Mouse (Mus musculus) kidney, embryonic 15.5 days (tissue): ENCODE data around the gene Filip1l. TPM values are rescaled to one million over a fixed set of nuclear protein-coding genes. Genes with fewer than 3 reads are reported as not detected.

Experiments
- ATAC-seq: fragments of 200-750 bp; cut with Nextera tagmentation; replicated peaks from 2 replicates; pipeline ENCODE4 v1.8.0; 2017; ENCODE audit warnings: moderate TSS enrichment; ENCODE audit not compliant: low FRiP score
- H3K27ac ChIP-seq: fragments of 300-500 bp; sonication (generic); 2 replicates; pipeline ENCODE4 v1.5.1; 2015; ENCODE audit warnings: mild to moderate bottlenecking, inconsistent platforms
- H3K27me3 ChIP-seq: fragments of 300-500 bp; sonication (generic); 2 replicates; pipeline ENCODE4 v1.6.1; 2015; ENCODE audit warnings: inconsistent platforms
- H3K36me3 ChIP-seq: fragments of 300-500 bp; sonication (generic); 2 replicates; pipeline ENCODE4 v1.6.1; 2015; ENCODE audit warnings: inconsistent platforms
- H3K4me1 ChIP-seq: fragments of 300-500 bp; sonication (generic); 2 replicates; pipeline ENCODE4 v1.6.1; 2015; ENCODE audit warnings: inconsistent platforms
- H3K4me2 ChIP-seq: fragments of 300-500 bp; sonication (generic); 2 replicates; pipeline ENCODE4 v1.6.1; 2015; ENCODE audit warnings: moderate library complexity, mild to moderate bottlenecking, inconsistent platforms
- H3K4me3 ChIP-seq: fragments of 300-500 bp; sonication (generic); replicated peaks from 2 replicates; pipeline ENCODE4 v1.5.1; 2015; ENCODE audit warnings: mild to moderate bottlenecking, inconsistent platforms
- H3K9ac ChIP-seq: fragments of 300-500 bp; sonication (generic); 2 replicates; pipeline ENCODE4 v1.6.1; 2015; ENCODE audit warnings: mild to moderate bottlenecking, inconsistent platforms
- H3K9me3 ChIP-seq: fragments of 300-500 bp; sonication (generic); replicated peaks from 2 replicates; pipeline ENCODE4 v1.6.1; 2016; ENCODE audit warnings: inconsistent platforms
- WGBS: fragments of 180-500 bp; shearing (Covaris S2); methylation state at CpG from one replicate; pipeline ENCODE4 v1.1.7; 2015; ENCODE audit warnings: mixed read lengths; 5-methylcytosine and 5-hydroxymethylcytosine counted together
- polyA plus RNA-seq: library from polyadenylated mRNA; unstranded; fragments of >200 nt; fragmentation: Nextera tagmentation; extraction: Ambion mirVana; gene quantifications from 2 replicates; pipeline ENCODE4 v1.2.1, GENCODE M21; 2015

Filip1l gene
- polyA plus RNA-seq, 1 experiment from 2014 or later: 24.2 TPM

DNA sequence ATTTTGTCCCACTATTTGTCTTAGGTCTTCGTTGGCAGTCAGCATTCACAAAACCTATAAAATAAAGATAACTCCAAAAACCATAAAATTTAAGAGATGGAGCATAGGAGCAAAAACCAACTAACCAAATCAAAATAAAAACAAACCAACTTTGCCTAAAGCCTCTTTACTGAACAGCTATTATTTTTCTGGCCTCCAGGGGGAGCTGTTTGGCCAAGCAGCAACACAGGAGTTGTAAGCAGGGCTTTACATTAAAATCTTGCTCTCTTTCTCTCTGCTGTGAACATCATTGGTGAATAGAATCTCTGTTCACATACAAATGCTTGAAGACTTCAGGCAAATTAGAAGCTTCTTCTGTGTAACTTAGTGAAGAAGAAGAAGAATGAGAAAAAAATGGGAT lies 258.9 kb downstream of the Filip1l start:
- no peak overlapping the region for H3K27ac ChIP-seq
- peaks cover 3% of the 10 kb centered on the region; the same call in 1 of the 2 replicates for H3K4me1 ChIP-seq
- no peak for ATAC-seq
- H3K4me3 ChIP-seq: no peak overlapping the region
- 0 out of 2 replicates have a peak, but pooled peaks cover 11% of the 10 kb centered on the region for H3K27me3 ChIP-seq
- H3K9me3 ChIP-seq: no peaks in the 10 kb centered on the region
- H3K4me2 ChIP-seq: no peak overlapping the region
- 5% methylated on average over 1 of the region's 1 CpGs for WGBS
- H3K36me3 ChIP-seq: no peaks in the 10 kb centered on the region
- no peak overlapping the region for H3K9ac ChIP-seq

Other genes starting within 250 kb of the Filip1l start
- gene Tomm70a, start 231.4 kb upstream of the Filip1l start, polyA plus RNA-seq: 43.6 and 45.7 TPM in 2 replicates
- gene Nit2, start 185.8 kb upstream of the Filip1l start, polyA plus RNA-seq: 100 and 104 TPM in 2 replicates
- 22.5 and 25.6 TPM in 2 replicates for gene Tbc1d23, start 121.6 kb upstream of the Filip1l start, polyA plus RNA-seq
- gene Tmem30c, start 60.2 kb upstream of the Filip1l start, polyA plus RNA-seq: 0.06 and 0.10 TPM in 2 replicates